Comparison of ENCODE assay signal across 10 mouse cellular contexts in the genomic region with DNA sequence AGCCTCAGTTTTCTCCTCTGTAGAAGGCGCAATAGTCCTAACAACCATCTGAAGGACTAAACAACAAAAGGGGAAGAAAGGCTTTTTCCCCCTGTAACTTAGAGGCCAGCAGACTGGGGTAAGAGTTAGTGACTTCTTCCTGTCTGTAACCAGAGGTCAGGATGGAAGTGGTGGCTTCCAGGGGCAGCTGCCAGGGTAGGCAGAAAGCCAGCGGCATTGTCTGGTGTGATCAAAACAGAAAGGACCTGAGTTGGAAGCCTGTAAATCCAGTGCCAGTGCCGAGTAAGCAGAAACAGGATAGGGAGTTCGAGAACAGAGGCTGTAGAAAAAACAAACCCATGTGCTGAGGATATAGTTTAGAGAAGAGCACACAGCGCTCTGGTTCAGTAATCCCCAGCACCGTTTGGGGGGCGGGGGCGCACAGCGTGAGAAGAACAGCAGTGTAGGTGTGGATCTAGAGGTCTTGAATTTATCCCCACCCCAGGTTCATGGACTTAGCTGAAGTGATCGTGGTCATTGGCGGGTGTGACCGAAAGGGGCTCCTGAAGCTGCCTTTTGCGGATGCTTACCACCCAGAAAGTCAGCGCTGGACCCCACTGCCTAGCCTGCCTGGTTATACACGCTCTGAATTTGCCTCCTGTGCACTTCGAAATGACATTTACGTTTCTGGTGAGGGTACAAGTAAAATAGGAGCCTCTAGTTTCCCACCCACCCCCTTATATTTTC. TPM values are rescaled to one million over a fixed set of nuclear protein-coding genes. Genes with fewer than 3 reads are reported as not detected.
DNase-seq lines count a peak whose midpoint lies in the region; ATAC-seq and TF ChIP-seq lines count a peak whose summit lies in the region.
"Had no signal": no experiment of that assay in that cellular context is flagged by ENCODE, and none has a peak within 500 bp of the region (broad histone marks: within the 10 kb centered on the region; RNA-seq: fewer than 3 reads in every experiment).

No protein-coding gene starts in this region.

- 78% methylated on average over 17 of the region's 17 CpGs for WGBS in heart, embryonic 13.5 days
- 77% methylated on average over 17 of the region's 17 CpGs for WGBS in stomach, embryonic 15.5 days
- 79% methylated on average over 17 of the region's 17 CpGs for WGBS in stomach, postnatal 0 days
- WGBS in limb, embryonic 14.5 days = 77% methylated on average over 17 of the region's 17 CpGs

- H3K4me2 ChIP-seq in heart, embryonic 13.5 days = no peak overlapping the region
- H3K4me2 ChIP-seq in stomach, embryonic 15.5 days = no peak overlapping the region
- H3K4me2 ChIP-seq in stomach, postnatal 0 days (replicated peaks; ENCODE audit: low read depth) = no peak overlapping the region
- H3K4me2 ChIP-seq in limb, embryonic 14.5 days (replicated peaks; ENCODE audit: low read depth, low read length, severe bottlenecking) = no peak overlapping the region

- no peak for TF ChIP-seq EP300 in stomach, postnatal 0 days (optimal IDR thresholded peaks at IDR 0.05)

- peaks cover 35% of the 10 kb centered on the region for H3K36me3 ChIP-seq in heart, embryonic 13.5 days
- H3K36me3 ChIP-seq in stomach, embryonic 15.5 days = peaks cover 18% of the 10 kb centered on the region; the same call in 1 of the 2 replicates
- peaks cover 6% of the 10 kb centered on the region; the same call in 1 of the 2 replicates for H3K36me3 ChIP-seq in stomach, postnatal 0 days (ENCODE audit: control insufficient read depth, insufficient read depth, low read length)
- peaks cover 25% of the 10 kb centered on the region for H3K36me3 ChIP-seq in limb, embryonic 14.5 days (ENCODE audit: control insufficient read depth, insufficient read depth, low read length)

- TF ChIP-seq CTCF in stomach, postnatal 0 days (IDR thresholded peaks at IDR 0.05; ENCODE audit: low read depth) = no peak

- peaks cover 66% of the 10 kb centered on the region for H3K4me1 ChIP-seq in heart, embryonic 13.5 days
- H3K4me1 ChIP-seq in stomach, embryonic 15.5 days = peaks cover 43% of the 10 kb centered on the region
- peaks cover 2% of the 10 kb centered on the region; the same call in 1 of the 2 replicates for H3K4me1 ChIP-seq in stomach, postnatal 0 days (replicated peaks; ENCODE audit: control insufficient read depth, insufficient read depth)
- H3K4me1 ChIP-seq in limb, embryonic 14.5 days (ENCODE audit: control insufficient read depth, insufficient read depth, low read length) = peaks cover 25% of the 10 kb centered on the region

- DNase-seq in heart, postnatal 25 days (ENCODE audit: low spot score) = no peak
- no peak for DNase-seq in stomach, postnatal 0 days (ENCODE audit: low spot score)
- DNase-seq in limb, embryonic 14.5 days (ENCODE audit: low spot score) = no peak
- DNase-seq in yolk sac, embryonic 10.5 days (ENCODE audit: low spot score) = no peak
- DNase-seq in thymus, postnatal 36 days = no peak
- DNase-seq in testis, postnatal 10 days (ENCODE audit: low spot score) = no peak

- ATAC-seq in heart, embryonic 13.5 days (ENCODE audit: extremely low read depth, insufficient number of reproducible peaks, low FRiP score, low TSS enrichment) = no peak
- ATAC-seq in stomach, embryonic 15.5 days (ENCODE audit: insufficient read depth, low FRiP score, low read depth) = no peak
- no peak for ATAC-seq in stomach, postnatal 0 days (ENCODE audit: low FRiP score, low TSS enrichment)
- ATAC-seq in limb, embryonic 14.5 days (ENCODE audit: low FRiP score, low read depth) = no peak

- peaks cover 2% of the 10 kb centered on the region; the same call in 1 of the 2 replicates for H3K27me3 ChIP-seq in heart, embryonic 13.5 days (replicated peaks)
- no peaks in the 10 kb centered on the region for H3K27me3 ChIP-seq in stomach, embryonic 15.5 days (replicated peaks)
- H3K27me3 ChIP-seq in stomach, postnatal 0 days (ENCODE audit: control insufficient read depth, insufficient read depth, low read length) = no peaks in the 10 kb centered on the region
- no peaks in the 10 kb centered on the region for H3K27me3 ChIP-seq in limb, embryonic 14.5 days (ENCODE audit: control insufficient read depth, insufficient read depth, low read length)

- H3K9me3 ChIP-seq in heart, embryonic 13.5 days = no peaks in the 10 kb centered on the region
- no peaks in the 10 kb centered on the region for H3K9me3 ChIP-seq in stomach, embryonic 15.5 days
- no peaks in the 10 kb centered on the region for H3K9me3 ChIP-seq in stomach, postnatal 0 days (ENCODE audit: control insufficient read depth, low read length)
- H3K9me3 ChIP-seq in limb, embryonic 14.5 days (ENCODE audit: control insufficient read depth, low read length) = no peaks in the 10 kb centered on the region
- H3K9me3 ChIP-seq: forebrain, embryonic 13.5 days had no signal

- peak overlapping the region; percentile 95; the same call in 1 of the 2 replicates for H3K27ac ChIP-seq in heart, embryonic 13.5 days (replicated peaks)
- peak overlapping the region; percentile 33; the same call in 1 of the 2 replicates for H3K27ac ChIP-seq in stomach, embryonic 15.5 days
- no peak overlapping the region for H3K27ac ChIP-seq in stomach, postnatal 0 days (replicated peaks)
- 0 out of 2 replicates have a peak overlapping the region, but pooled peaks have one; percentile 95 for H3K27ac ChIP-seq in limb, embryonic 14.5 days (replicated peaks; ENCODE audit: low read depth, low read length)

- no peak overlapping the region for H3K4me3 ChIP-seq in heart, embryonic 13.5 days
- H3K4me3 ChIP-seq in stomach, embryonic 15.5 days (replicated peaks) = no peak overlapping the region
- no peak overlapping the region for H3K4me3 ChIP-seq in stomach, postnatal 0 days (ENCODE audit: low read depth, low read length)
- no peak overlapping the region for H3K4me3 ChIP-seq in limb, embryonic 14.5 days (replicated peaks; ENCODE audit: low read length)

- no peak overlapping the region for H3K9ac ChIP-seq in heart, embryonic 13.5 days
- no peak overlapping the region for H3K9ac ChIP-seq in stomach, embryonic 15.5 days
- H3K9ac ChIP-seq in stomach, postnatal 0 days (ENCODE audit: low read length) = no peak overlapping the region
- H3K9ac ChIP-seq in limb, embryonic 14.5 days (ENCODE audit: low read depth, low read length, severe bottlenecking) = no peak overlapping the region

- no peak for TF ChIP-seq POLR2A in limb, embryonic 14.5 days (IDR thresholded peaks at IDR 0.05; ENCODE audit: borderline replicate concordance, extremely low read depth, insufficient read depth, insufficient read length)

- intact Hi-C loops in heart, postnatal 25 days (cut with DNase I) = no loop called here

RNA-seq across cellular contexts. Expression of a gene that starts 4.0 kb away (rescaled TPM):
- 0.45 and 0.84 TPM in 2 replicates for polyA plus RNA-seq in heart, embryonic 13.5 days (2015; fragmentation: Nextera tagmentation; extraction: Ambion mirVana)
- not detected for total RNA-seq in heart, postnatal 25 days (2021)
- 0.58 and 0.78 TPM in 2 replicates for polyA plus RNA-seq in stomach, embryonic 15.5 days (2015; fragmentation: Nextera tagmentation; extraction: Ambion mirVana)
- polyA plus RNA-seq in stomach, postnatal 0 days (2015; fragmentation: Nextera tagmentation; extraction: Ambion mirVana) = 0.97 and 1.3 TPM in 2 replicates
- 1.3 and 1.5 TPM in 2 replicates for polyA plus RNA-seq in limb, embryonic 14.5 days (2012; rRNA removed)
- polyA plus RNA-seq in limb, embryonic 14.5 days (2014; fragmentation: Nextera tagmentation; extraction: Ambion mirVana) = 1.5 and 1.8 TPM in 2 replicates
- total RNA-seq: G1E had no signal
- polyA plus RNA-seq: G1E had no signal

RNA-seq across cellular contexts. Expression of a gene that starts 13.7 kb away (rescaled TPM):
- polyA plus RNA-seq in heart, embryonic 13.5 days (2015; fragmentation: Nextera tagmentation; extraction: Ambion mirVana) = 492 and 539 TPM in 2 replicates
- total RNA-seq in heart, postnatal 25 days (2021) = 100 to 1,000 TPM; 306 to 340 TPM
- 765 and 776 TPM in 2 replicates for polyA plus RNA-seq in stomach, embryonic 15.5 days (2015; fragmentation: Nextera tagmentation; extraction: Ambion mirVana)
- 688 and 733 TPM in 2 replicates for polyA plus RNA-seq in stomach, postnatal 0 days (2015; fragmentation: Nextera tagmentation; extraction: Ambion mirVana)
- polyA plus RNA-seq in limb, embryonic 14.5 days (2012; rRNA removed) = 1,060 and 1,221 TPM in 2 replicates
- 903 and 945 TPM in 2 replicates for polyA plus RNA-seq in limb, embryonic 14.5 days (2014; fragmentation: Nextera tagmentation; extraction: Ambion mirVana)
